Mouse (Mus musculus) ES-E14 (cell line): ENCODE data around the gene Ccdc62.

Experiments used
- HCFC1 ChIP-seq: IDR thresholded peaks from 2 replicates; pipeline ENCODE4 v1.6.1; 2012; ENCODE audit warnings: low read length, inconsistent platforms, borderline replicate concordance; ENCODE audit not compliant: insufficient read depth
- ZNF384 ChIP-seq: IDR thresholded peaks from 2 replicates; pipeline ENCODE4 v1.6.1; 2012; ENCODE audit warnings: low read depth, low read length, inconsistent platforms

- TF ChIP-seq ZNF384 = no peak
- TF ChIP-seq HCFC1 = no peak
Measured at GRCm38 (mm10) chr5:123981250-123981554, 50.7 kb downstream of the Ccdc62 start.
